Mouse (Mus musculus): Measurements from ENCODE around the gene Nbea. TPM values are rescaled to one million over a fixed set of nuclear protein-coding genes. Genes with fewer than 3 reads are reported as not detected.
A peak's percentile ranks its signal among the peaks of the same experiment; 100 is the strongest.

Gene Nbea
- polyA plus RNA-seq, 2 experiments = 0.76 to 1.3 TPM

DNA sequence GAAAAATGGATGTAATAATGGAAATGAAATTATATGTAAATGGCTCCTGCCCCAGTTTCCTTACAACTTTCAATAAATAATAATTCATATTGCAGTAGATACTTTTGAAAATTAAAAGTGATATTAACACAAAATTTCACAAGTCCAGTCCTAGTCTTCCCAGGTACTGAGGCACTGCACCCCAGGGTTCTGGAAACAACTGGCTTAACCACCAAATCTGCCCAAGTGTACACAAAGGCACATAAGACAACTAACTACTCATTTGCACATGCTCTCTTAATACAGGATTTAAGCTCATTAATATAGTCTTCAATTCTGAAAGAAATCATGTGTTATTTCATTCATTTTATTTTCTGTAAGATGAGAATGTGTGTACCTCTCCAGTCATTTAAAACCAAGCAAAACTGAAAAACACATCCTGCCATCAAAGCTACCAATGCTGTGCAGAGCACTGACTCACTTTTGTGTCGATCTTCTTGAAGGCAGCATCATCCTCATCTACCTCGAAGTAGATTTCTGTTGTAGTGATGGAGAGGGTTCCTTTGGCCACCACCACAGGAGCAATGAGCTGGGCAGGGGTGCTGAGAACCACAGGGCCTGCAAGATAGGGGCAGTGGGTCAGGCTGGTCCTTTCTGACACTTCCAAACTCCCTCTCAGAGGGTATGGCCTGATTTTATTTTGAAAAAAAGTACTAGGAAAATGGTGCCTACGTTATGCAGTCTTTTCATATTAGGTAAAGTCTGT is 397.3 kb downstream of the Nbea start:
- 23% methylated on average over 3 of the region's 3 CpGs for WGBS (ENCODE audit: insufficient replicate concordance)
- Histone ChIP-seq H3K4me2 (ENCODE audit: low read depth) (no peak overlapping the region), H3K9me3 (ENCODE audit: control insufficient read depth, low read length) (no peaks in the 10 kb centered on the region), H3K4me3 (ENCODE audit: insufficient read depth in 1 of 2, low read depth in 2 of 2, low read length in 2 of 2) (no peak overlapping the region), H3K4me1 (replicated peaks; ENCODE audit: control insufficient read depth in 2 of 2, insufficient read depth in 2 of 2, low read length in 1 of 2) (no peaks in the 10 kb centered on the region), H3K27ac (no peak overlapping the region), H3K36me3 (replicated peaks; ENCODE audit: control insufficient read depth, insufficient read depth, low read depth) (no peaks in the 10 kb centered on the region), H3K9ac (replicated peaks) (no peak overlapping the region), H3K27me3 (ENCODE audit: control insufficient read depth, insufficient read depth, low read length) (peaks cover 66% of the 10 kb centered on the region)
- TF ChIP-seq CTCF (IDR thresholded peaks at IDR 0.05; ENCODE audit: low read depth) (no peak), EP300 (IDR thresholded peaks at IDR 0.05; ENCODE audit: low read depth) (no peak)
- DNase-seq (ENCODE audit: low read depth in 3 of 3, low spot score in 3 of 3) (no peak), ATAC-seq (ENCODE audit: insufficient read depth) (no peak)

DNA sequence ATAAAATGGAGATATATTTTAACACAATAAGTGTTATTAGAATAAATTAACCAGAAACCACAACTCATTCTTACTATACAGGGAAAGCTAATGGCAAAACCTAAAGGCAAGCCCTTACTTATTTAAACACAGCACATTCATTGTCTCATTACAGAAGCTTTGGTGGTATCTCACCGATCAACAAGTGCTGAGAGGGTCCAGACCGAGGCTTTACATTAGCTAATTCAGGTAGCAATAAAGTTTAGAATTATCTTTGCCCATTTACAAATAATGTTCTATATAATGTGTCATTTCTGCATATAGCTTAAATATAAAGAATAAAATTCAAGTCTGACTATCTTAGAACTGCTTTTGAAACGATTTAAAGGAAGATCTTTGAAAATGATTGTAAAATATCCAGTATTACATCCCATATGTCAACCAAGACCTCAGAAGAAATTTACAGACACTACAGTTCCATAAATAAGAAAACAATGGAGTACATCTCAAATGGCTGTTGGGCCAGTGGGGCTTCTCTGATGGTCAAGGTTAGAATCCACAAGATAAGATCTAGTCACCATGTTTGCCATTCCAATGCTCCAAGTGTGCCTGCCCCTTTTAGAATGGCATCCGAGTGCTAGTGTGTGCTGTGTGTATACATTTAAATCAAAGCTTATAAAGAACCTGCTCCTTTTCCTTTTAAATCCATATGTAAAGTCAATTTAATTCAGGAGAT is 398.1 kb downstream of the Nbea start:
- Histone ChIP-seq H3K27ac (no peak overlapping the region), H3K9me3 (ENCODE audit: control insufficient read depth, low read length) (no peaks in the 10 kb centered on the region), H3K27me3 (ENCODE audit: control insufficient read depth, insufficient read depth, low read length) (peaks cover 73% of the 10 kb centered on the region), H3K4me2 (ENCODE audit: low read depth) (no peak overlapping the region), H3K4me3 (ENCODE audit: insufficient read depth in 1 of 2, low read depth in 2 of 2, low read length in 2 of 2) (no peak overlapping the region), H3K4me1 (replicated peaks; ENCODE audit: control insufficient read depth in 2 of 2, insufficient read depth in 2 of 2, low read length in 1 of 2) (no peaks in the 10 kb centered on the region), H3K9ac (replicated peaks) (no peak overlapping the region), H3K36me3 (replicated peaks; ENCODE audit: control insufficient read depth, insufficient read depth, low read depth) (no peaks in the 10 kb centered on the region)
- TF ChIP-seq CTCF (IDR thresholded peaks at IDR 0.05; ENCODE audit: low read depth) = no peak
- no peak for TF ChIP-seq EP300 (IDR thresholded peaks at IDR 0.05; ENCODE audit: low read depth)
- DNase-seq (ENCODE audit: low read depth in 3 of 3, low spot score in 3 of 3) (no peak), ATAC-seq (ENCODE audit: insufficient read depth) (no peak)
- WGBS (ENCODE audit: insufficient replicate concordance) = 46% methylated on average over 4 of the region's 4 CpGs

DNA sequence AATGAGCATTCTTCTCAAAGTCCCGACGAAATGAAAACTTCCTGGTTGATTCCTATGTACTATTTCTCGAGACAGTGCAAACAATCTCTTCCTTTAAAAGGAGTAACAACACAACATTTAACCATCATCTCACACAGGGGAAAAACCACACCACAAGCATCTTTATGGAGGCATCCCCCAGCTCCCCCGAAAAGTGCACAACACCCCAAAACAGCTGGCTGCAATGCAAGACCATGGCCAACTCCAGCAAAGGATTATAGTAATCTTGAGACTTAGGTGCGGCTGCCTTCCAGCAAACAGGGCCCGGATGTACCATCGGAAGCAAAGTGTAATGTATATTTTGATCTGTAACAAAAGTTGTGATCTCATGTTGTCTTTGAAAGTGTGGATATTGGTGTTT is 399.4 kb downstream of the Nbea start:
- 8% methylated on average over 7 of the region's 7 CpGs for WGBS (ENCODE audit: insufficient replicate concordance)
- Histone ChIP-seq H3K9ac (replicated peaks) (no peak overlapping the region), H3K4me2 (ENCODE audit: low read depth) (peak overlapping the region; percentile 37; the same call in 1 of the 2 replicates), H3K27ac (no peak overlapping the region), H3K36me3 (replicated peaks; ENCODE audit: control insufficient read depth, insufficient read depth, low read depth) (no peaks in the 10 kb centered on the region), H3K4me3 (ENCODE audit: insufficient read depth in 1 of 2, low read depth in 2 of 2, low read length in 2 of 2) (no peak overlapping the region; a peak in 1 of 4 replicates), H3K27me3 (ENCODE audit: control insufficient read depth, insufficient read depth, low read length) (peaks cover 85% of the 10 kb centered on the region), H3K4me1 (replicated peaks; ENCODE audit: control insufficient read depth in 2 of 2, insufficient read depth in 2 of 2, low read length in 1 of 2) (no peaks in the 10 kb centered on the region), H3K9me3 (ENCODE audit: control insufficient read depth, low read length) (no peaks in the 10 kb centered on the region)
- TF ChIP-seq CTCF (IDR thresholded peaks at IDR 0.05; ENCODE audit: low read depth) = no peak
- no peak for TF ChIP-seq EP300 (IDR thresholded peaks at IDR 0.05; ENCODE audit: low read depth)
- DNase-seq (ENCODE audit: low read depth in 3 of 3, low spot score in 3 of 3) = no peak
- no peak for ATAC-seq (ENCODE audit: insufficient read depth)

DNA sequence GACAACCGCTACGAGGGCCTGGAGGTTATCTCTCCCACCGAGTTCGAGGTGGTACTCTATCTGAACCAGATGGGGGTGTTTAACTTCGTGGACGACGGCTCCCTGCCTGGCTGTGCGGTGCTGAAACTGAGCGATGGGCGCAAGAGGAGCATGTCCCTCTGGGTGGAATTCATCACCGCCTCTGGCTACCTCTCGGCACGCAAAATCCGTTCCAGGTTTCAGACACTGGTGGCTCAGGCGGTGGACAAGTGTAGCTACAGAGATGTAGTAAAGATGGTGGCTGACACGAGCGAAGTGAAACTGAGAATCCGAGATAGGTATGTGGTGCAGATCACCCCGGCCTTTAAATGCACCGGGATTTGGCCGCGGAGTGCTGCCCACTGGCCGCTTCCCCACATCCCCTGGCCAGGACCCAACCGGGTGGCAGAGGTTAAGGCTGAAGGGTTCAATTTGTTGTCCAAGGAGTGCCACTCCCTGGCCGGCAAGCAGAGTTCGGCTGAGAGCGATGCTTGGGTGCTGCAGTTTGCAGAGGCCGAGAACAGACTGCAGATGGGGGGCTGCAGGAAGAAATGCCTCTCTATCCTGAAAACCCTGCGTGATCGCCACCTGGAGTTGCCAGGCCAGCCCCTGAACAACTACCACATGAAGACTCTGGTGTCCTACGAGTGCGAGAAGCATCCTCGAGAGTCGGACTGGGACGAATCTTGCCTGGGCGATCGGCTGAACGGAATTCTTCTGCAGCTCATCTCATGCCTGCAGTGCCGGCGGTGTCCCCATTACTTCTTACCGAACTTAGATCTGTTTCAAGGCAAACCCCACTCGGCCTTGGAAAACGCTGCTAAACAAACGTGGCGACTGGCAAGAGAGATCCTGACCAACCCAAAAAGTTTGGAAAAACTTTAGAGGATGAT is 400.1 kb downstream of the Nbea start:
- no peaks in the 10 kb centered on the region for H3K4me1 ChIP-seq (replicated peaks; ENCODE audit: control insufficient read depth in 2 of 2, insufficient read depth in 2 of 2, low read length in 1 of 2)
- peak overlapping the region; percentile 16 to 17 for H3K4me3 ChIP-seq (ENCODE audit: insufficient read depth in 1 of 2, low read depth in 2 of 2, low read length in 2 of 2)
- DNase-seq (ENCODE audit: low read depth in 3 of 3, low spot score in 3 of 3) (no peak), ATAC-seq (ENCODE audit: insufficient read depth) (no peak)
- no peaks in the 10 kb centered on the region for H3K36me3 ChIP-seq (replicated peaks; ENCODE audit: control insufficient read depth, insufficient read depth, low read depth)
- no peak overlapping the region for H3K9ac ChIP-seq (replicated peaks)
- peak overlapping the region; percentile 37 for H3K4me2 ChIP-seq (ENCODE audit: low read depth)
- TF ChIP-seq CTCF (IDR thresholded peaks at IDR 0.05; ENCODE audit: low read depth) (no peak), EP300 (IDR thresholded peaks at IDR 0.05; ENCODE audit: low read depth) (no peak)
- no peaks in the 10 kb centered on the region for H3K9me3 ChIP-seq (ENCODE audit: control insufficient read depth, low read length)
- H3K27me3 ChIP-seq (ENCODE audit: control insufficient read depth, insufficient read depth, low read length) = peaks cover 82% of the 10 kb centered on the region
- WGBS (ENCODE audit: insufficient replicate concordance) = 3% methylated on average over 45 of the region's 45 CpGs
- H3K27ac ChIP-seq = no peak overlapping the region

Data from liver, embryonic 14.5 days (tissue).